Mouse (Mus musculus) CH12.LX (cell line): ENCODE measurements around the gene Mn1. TPM values are rescaled to one million over a fixed set of nuclear protein-coding genes. Genes with fewer than 3 reads are reported as not detected.

Experiments used
- DNase-seq: peaks from one replicate; pipeline ENCODE4 v3.0.0-alpha.2; 2013; ENCODE audit errors: extremely low read depth
- H3K27ac ChIP-seq: 2 replicates; pipeline ENCODE4 v1.5.1; 2012; ENCODE audit warnings: low read depth, mild to moderate bottlenecking, control low read depth, moderate library complexity; ENCODE audit not compliant: insufficient read depth
- H3K27me3 ChIP-seq: replicated peaks from 2 replicates; pipeline ENCODE3; 2012; ENCODE audit warnings: inconsistent platforms
- H3K36me3 ChIP-seq, 2 experiments: replicated peaks in 1 of 2; 2 replicates each; pipeline versions ENCODE3 to v1.6.1; 2012; ENCODE audit warnings: inconsistent platforms in 1 of 2, low read length in 1 of 2, mild to moderate bottlenecking in 1 of 2, mixed read lengths in 1 of 2, moderate library complexity in 1 of 2; ENCODE audit not compliant: control insufficient read depth in 1 of 2, insufficient read depth in 1 of 2
- H3K4me1 ChIP-seq, 2 experiments: 2 replicates each; pipeline ENCODE4 v1.6.1; 2012; ENCODE audit warnings: inconsistent platforms in 1 of 2, moderate library complexity in 1 of 2; ENCODE audit not compliant: insufficient read depth in 2 of 2, control insufficient read depth in 1 of 2
- H3K4me2 ChIP-seq: 2 replicates; pipeline ENCODE4 v1.6.1; 2012; ENCODE audit warnings: low read depth, mild to moderate bottlenecking, control low read depth; ENCODE audit not compliant: poor library complexity, insufficient read depth, severe bottlenecking
- H3K4me3 ChIP-seq, 3 experiments: fragments of 150-350 bp in 1 of 3; sonication (generic) in 1 of 3; replicated peaks in 1 of 3; 2 replicates each; pipeline versions ENCODE3 to v1.5.1; 2011 to 2012; ENCODE audit warnings: low read depth in 2 of 3, low read length in 2 of 3, mild to moderate bottlenecking in 2 of 3, moderate library complexity in 2 of 3, control low read depth in 1 of 3, improper control_type of control experiment in 1 of 3, inconsistent platforms in 1 of 3, mixed read lengths in 1 of 3; ENCODE audit not compliant: poor library complexity in 1 of 3
- H3K79me2 ChIP-seq: replicated peaks from 2 replicates; pipeline ENCODE4 v1.6.1; 2012; ENCODE audit warnings: mild to moderate bottlenecking, moderate library complexity; ENCODE audit not compliant: control insufficient read depth, poor library complexity, insufficient read depth, severe bottlenecking; ENCODE audit errors: extremely low read depth
- H3K9ac ChIP-seq: 2 replicates; pipeline ENCODE4 v1.6.1; 2012; ENCODE audit warnings: low read depth, mild to moderate bottlenecking, control low read depth, moderate library complexity; ENCODE audit not compliant: insufficient read depth
- H3K9me3 ChIP-seq: replicated peaks from 2 replicates; pipeline ENCODE3; 2012; ENCODE audit warnings: low read length, inconsistent platforms, mixed read lengths
- BHLHE40 ChIP-seq: IDR thresholded peaks from 2 replicates; pipeline ENCODE4 v1.6.1; 2011; ENCODE audit warnings: mild to moderate bottlenecking, low read depth, low read length, improper control_type of control experiment
- CHD1 ChIP-seq: IDR thresholded peaks from 2 replicates; pipeline ENCODE4 v1.6.1; 2012; ENCODE audit warnings: low read depth, low read length, improper control_type of control experiment, inconsistent platforms
- CTCF ChIP-seq, 2 experiments: IDR thresholded peaks in 1 of 2; conservative IDR thresholded peaks in 1 of 2; 2 replicates each; pipeline ENCODE4 v1.5.1; 2011 to 2012; ENCODE audit warnings: low read depth in 2 of 2, low read length in 2 of 2, improper control_type of control experiment in 1 of 2, inconsistent platforms in 1 of 2, mild to moderate bottlenecking in 1 of 2, moderate library complexity in 1 of 2
- ELF1 ChIP-seq: IDR thresholded peaks from 2 replicates; pipeline ENCODE4 v1.6.1; 2014; ENCODE audit warnings: low read depth, mild to moderate bottlenecking, inconsistent platforms, low read length, improper control_type of control experiment
- EP300 ChIP-seq: IDR thresholded peaks from 2 replicates; pipeline ENCODE4 v1.6.1; 2011; ENCODE audit warnings: low read length, improper control_type of control experiment
- ETS1 ChIP-seq: conservative IDR thresholded peaks from 2 replicates; pipeline ENCODE4 v1.6.1; 2012; ENCODE audit warnings: low read depth, mild to moderate bottlenecking, inconsistent platforms, low read length, improper control_type of control experiment, moderate library complexity
- HCFC1 ChIP-seq: IDR thresholded peaks from 2 replicates; pipeline ENCODE4 v1.6.1; 2012; ENCODE audit warnings: low read depth, mild to moderate bottlenecking, inconsistent platforms, low read length, improper control_type of control experiment
- JUND ChIP-seq: conservative IDR thresholded peaks from 2 replicates; pipeline ENCODE4 v1.6.1; 2011; ENCODE audit warnings: low read depth, low read length, improper control_type of control experiment
- KAT2A ChIP-seq: IDR thresholded peaks from 2 replicates; pipeline ENCODE4 v1.6.1; 2012; ENCODE audit warnings: low read length, improper control_type of control experiment, inconsistent platforms; ENCODE audit not compliant: insufficient replicate concordance
- MAFK ChIP-seq: IDR thresholded peaks from 2 replicates; pipeline ENCODE4 v1.6.1; 2011; ENCODE audit warnings: low read length, improper control_type of control experiment; ENCODE audit not compliant: insufficient replicate concordance
- MEF2A ChIP-seq: IDR thresholded peaks from 2 replicates; pipeline ENCODE4 v1.6.1; 2014; ENCODE audit warnings: low read depth, mild to moderate bottlenecking, inconsistent platforms, low read length, improper control_type of control experiment, borderline replicate concordance
- MXI1 ChIP-seq: IDR thresholded peaks from 2 replicates; pipeline ENCODE4 v1.6.1; 2011; ENCODE audit warnings: mild to moderate bottlenecking, low read depth, low read length, improper control_type of control experiment
- MYC ChIP-seq: IDR thresholded peaks from 2 replicates; pipeline ENCODE4 v1.6.1; 2011; ENCODE audit warnings: low read depth, mild to moderate bottlenecking, improper control_type of control experiment, low read length
- NELFE ChIP-seq: IDR thresholded peaks from 2 replicates; pipeline ENCODE4 v1.6.1; 2011; ENCODE audit warnings: low read depth, low read length, improper control_type of control experiment
- NRF1 ChIP-seq: IDR thresholded peaks from 2 replicates; pipeline ENCODE4 v1.6.1; 2014; ENCODE audit warnings: low read depth, mild to moderate bottlenecking, inconsistent platforms, low read length, improper control_type of control experiment, moderate library complexity
- PAX5 ChIP-seq: IDR thresholded peaks from 2 replicates; pipeline ENCODE4 v1.6.1; 2012; ENCODE audit warnings: low read length, inconsistent platforms, mixed read lengths
- POLR2A ChIP-seq: IDR thresholded peaks from 2 replicates; pipeline ENCODE4 v1.6.1; 2011; ENCODE audit warnings: low read depth, mild to moderate bottlenecking, improper control_type of control experiment, low read length
- POLR2AphosphoS2 ChIP-seq: IDR thresholded peaks from 2 replicates; pipeline ENCODE4 v1.6.1; 2011; ENCODE audit warnings: low read depth, low read length, improper control_type of control experiment
- RAD21 ChIP-seq: IDR thresholded peaks from 2 replicates; pipeline ENCODE4 v1.6.1; 2011; ENCODE audit warnings: low read depth, mild to moderate bottlenecking, low read length, improper control_type of control experiment, moderate library complexity
- RCOR1 ChIP-seq: conservative IDR thresholded peaks from 2 replicates; pipeline ENCODE4 v1.6.1; 2012; ENCODE audit warnings: low read depth, mild to moderate bottlenecking, inconsistent platforms, low read length, improper control_type of control experiment
- TBP ChIP-seq: conservative IDR thresholded peaks from 2 replicates; pipeline ENCODE4 v1.6.1; 2011; ENCODE audit warnings: low read depth, low read length, improper control_type of control experiment
- TCF12 ChIP-seq: IDR thresholded peaks from 2 replicates; pipeline ENCODE4 v1.6.1; 2014; ENCODE audit warnings: low read depth, mild to moderate bottlenecking, inconsistent platforms, low read length, improper control_type of control experiment
- UBTF ChIP-seq: IDR thresholded peaks from 2 replicates; pipeline ENCODE4 v1.6.1; 2012; ENCODE audit warnings: low read depth, mild to moderate bottlenecking, inconsistent platforms, low read length, improper control_type of control experiment, moderate library complexity
- USF1 ChIP-seq: IDR thresholded peaks from 2 replicates; pipeline ENCODE4 v1.6.1; 2014; ENCODE audit warnings: low read depth, mild to moderate bottlenecking, inconsistent platforms, low read length, improper control_type of control experiment
- USF2 ChIP-seq: conservative IDR thresholded peaks from 2 replicates; pipeline ENCODE4 v1.6.1; 2011; ENCODE audit warnings: low read depth, low read length, improper control_type of control experiment
- ZC3H11A ChIP-seq: IDR thresholded peaks from 2 replicates; pipeline ENCODE4 v1.6.1; 2012; ENCODE audit warnings: low read depth, mild to moderate bottlenecking, inconsistent platforms, low read length, improper control_type of control experiment
- ZKSCAN1 ChIP-seq: IDR thresholded peaks from 2 replicates; pipeline ENCODE4 v1.6.1; 2012; ENCODE audit warnings: low read depth, inconsistent platforms, low read length, improper control_type of control experiment, borderline replicate concordance
- ZNF384 ChIP-seq: IDR thresholded peaks from 2 replicates; pipeline ENCODE4 v1.6.1; 2012; ENCODE audit warnings: low read depth, low read length, improper control_type of control experiment, inconsistent platforms
- dilution Hi-C: fragments of 300-500 bp; cut with MboI; formaldehyde crosslinking; loops from 2 replicates; pipeline ENCODE4 v1.14.3; 2020; ENCODE audit warnings: low sequenced_read_pairs; ENCODE audit not compliant: extremely low pct_unique_long_range_greater_than_20kb, extremely low pct_ligation_motif_present
- in situ Hi-C: fragments of 300-500 bp; cut with MboI; formaldehyde crosslinking; loops from 3 replicates; pipeline ENCODE4 v1.14.3; 2019; ENCODE audit warnings: low sequenced_read_pairs, low pct_ligation_motif_present, low pct_unique_long_range_greater_than_20kb, mixed read lengths
- polyA plus RNA-seq: library from polyadenylated mRNA; unstranded; fragments of >175 nt; gene quantifications from 2 replicates; pipeline ENCODE4 v1.2.1, GENCODE M21; 2012; ENCODE audit warnings: low read depth; ENCODE audit not compliant: insufficient read length
- total RNA-seq, 2 experiments: library from RNA; depleted of rRNA; stranded (reverse); fragments of 300-350 nt in 1 of 2; fragments of >200 nt in 1 of 2; gene quantifications; 2 replicates each; pipeline ENCODE4 v1.2.3; 2012 to 2014

Gene Mn1
- total and polyA plus RNA-seq, 3 experiments: not detected

GRCm38 (mm10) chr5:111500036-111500435 is 82.9 kb downstream of the Mn1 start:
- peaks cover 80% of the 10 kb centered on the region for H3K9me3 ChIP-seq
- in situ Hi-C loops: no loop called here

GRCm38 (mm10) chr5:111501691-111502441 is 84.7 kb downstream of the Mn1 start:
- no peak overlapping the region for H3K27ac ChIP-seq
- TF ChIP-seq HCFC1: no peak
- no peak for TF ChIP-seq CTCF (conservative IDR thresholded peaks at IDR 0.05 in 1 of 2, IDR thresholded peaks at IDR 0.05 in 1 of 2; ENCODE audit: low read depth in 2 of 2, low read length in 2 of 2)
- no peak for TF ChIP-seq PAX5
- TF ChIP-seq USF2: no peak
- TF ChIP-seq EP300: no peak
- TF ChIP-seq ELF1: no peak
- no peak for TF ChIP-seq UBTF
- no peak for TF ChIP-seq BHLHE40
- TF ChIP-seq ZNF384: no peak
- TF ChIP-seq MXI1: no peak
- no peak for TF ChIP-seq MYC
- no peak for TF ChIP-seq JUND
- no peak for TF ChIP-seq ZKSCAN1
- TF ChIP-seq MAFK: no peak
- TF ChIP-seq POLR2AphosphoS2: no peak
- TF ChIP-seq KAT2A: no peak
- no peak for TF ChIP-seq TBP
- no peak for TF ChIP-seq MEF2A
- in situ Hi-C loops (no loop called here), dilution Hi-C loops (no loop called here)
- DNase-seq: no peak
- peaks cover 91% of the 10 kb centered on the region for H3K9me3 ChIP-seq
- H3K9ac ChIP-seq: no peak overlapping the region
- no peaks in the 10 kb centered on the region for H3K79me2 ChIP-seq
- H3K36me3 ChIP-seq: no peaks in the 10 kb centered on the region
- H3K4me2 ChIP-seq: no peak overlapping the region
- no peaks in the 10 kb centered on the region for H3K4me1 ChIP-seq
- H3K27me3 ChIP-seq: no peaks in the 10 kb centered on the region
- no peak overlapping the region for H3K4me3 ChIP-seq

More at GRCm38 (mm10) chr5:111500036-111500435, 82.9 kb downstream of the Mn1 start:
- no peak for DNase-seq
- no peak overlapping the region for H3K9ac ChIP-seq
- no peaks in the 10 kb centered on the region for H3K27me3 ChIP-seq
- H3K79me2 ChIP-seq: no peaks in the 10 kb centered on the region
- dilution Hi-C loops: no loop called here
- H3K4me2 ChIP-seq: no peak overlapping the region
- no peaks in the 10 kb centered on the region for H3K36me3 ChIP-seq
- no peaks in the 10 kb centered on the region for H3K4me1 ChIP-seq
- no peak overlapping the region for H3K27ac ChIP-seq
- no peak for TF ChIP-seq BHLHE40
- no peak for TF ChIP-seq ETS1
- TF ChIP-seq CHD1: no peak
- no peak for TF ChIP-seq USF1
- TF ChIP-seq POLR2A: no peak
- no peak for TF ChIP-seq NRF1
- TF ChIP-seq RAD21: no peak
- no peak for TF ChIP-seq ZC3H11A
- no peak for TF ChIP-seq NELFE
- no peak for TF ChIP-seq MXI1
- no peak for TF ChIP-seq MYC
- no peak for TF ChIP-seq RCOR1
- no peak for TF ChIP-seq TCF12
- no peak for TF ChIP-seq HCFC1
- no peak for TF ChIP-seq ZKSCAN1
- no peak overlapping the region for H3K4me3 ChIP-seq
